Mouse (Mus musculus) gastrocnemius, adult 2 months (tissue): ENCODE data around the gene Rps27. TPM values are rescaled to one million over a fixed set of nuclear protein-coding genes. Genes with fewer than 3 reads are reported as not detected.

Source experiments
- DNase-seq: peaks from one replicate; pipeline ENCODE4 v3.0.0; 2022
- H3K27ac ChIP-seq: fragments of 200-600 bp; 2 replicates; pipeline ENCODE4 v1.8.1; 2022; ENCODE audit warnings: mild to moderate bottlenecking
- H3K4me3 ChIP-seq: fragments of 200-600 bp; 2 replicates; pipeline ENCODE4 v1.8.1; 2022; ENCODE audit warnings: mild to moderate bottlenecking, moderate library complexity
- CTCF ChIP-seq: fragments of 200-600 bp; IDR thresholded peaks from 2 replicates; pipeline ENCODE4 v1.8.1; 2022; ENCODE audit warnings: antibody characterized with exemption, mild to moderate bottlenecking, moderate library complexity
- intact Hi-C: fragments of 180-260 bp; cut with DNase I; formaldehyde crosslinking; loops from one replicate; pipeline ENCODE4 v1.15.1; 2025
- total RNA-seq, 2 experiments: library from RNA; stranded (reverse); gene quantifications; 2 replicates each; pipeline ENCODE4 v1.2.3; 2021

Gene Rps27
- total RNA-seq, 2 experiments from 2014 or later = 1,000 to 1,257 TPM

- intact Hi-C loops = no loop called here
- Histone ChIP-seq H3K27ac (peak overlapping the region; percentile 89), H3K4me3 (peak overlapping the region; percentile 82)
- no peak for TF ChIP-seq CTCF
- DNase-seq = no peak
Measured at GRCm38 (mm10) chr3:90221123-90221522, 7.7 kb upstream of the Rps27 start.

GRCm38 (mm10) chr3:90220531-90220951 is 7.1 kb upstream of the Rps27 start:
- H3K4me3 ChIP-seq = peak overlapping the region; percentile 82
- peak; percentile 89 for DNase-seq
- TF ChIP-seq CTCF = no peak
- H3K27ac ChIP-seq = peak overlapping the region; percentile 89
- intact Hi-C loops = loop anchor here (1.0 kb wide), 1 partner anchor 153 kb away; no protein-coding TSS in a partner anchor

GRCm38 (mm10) chr3:90220088-90220487 is 6.6 kb upstream of the Rps27 start:
- Histone ChIP-seq H3K27ac (peak overlapping the region; percentile 89), H3K4me3 (peak overlapping the region; percentile 82)
- intact Hi-C loops = loop anchor here (1.0 kb wide), 1 partner anchor 153 kb away; no protein-coding TSS in a partner anchor
- peak; percentile 77 for TF ChIP-seq CTCF
- peak; percentile 43 for DNase-seq

GRCm38 (mm10) chr3:90215825-90216380 is 2.5 kb upstream of the Rps27 start:
- no peak overlapping the region for H3K27ac ChIP-seq
- H3K4me3 ChIP-seq = no peak overlapping the region
- no peak for DNase-seq
- peak; percentile 51 for TF ChIP-seq CTCF
- intact Hi-C loops = loop anchor here (10.0 kb wide), 2 partner anchors 49 to 259 kb away; partner anchors contain the start of genes Dennd4b and Ilf2

GRCm38 (mm10) chr3:90213956-90214684 is 669 bp upstream of the Rps27 start:
- no peak for TF ChIP-seq CTCF
- intact Hi-C loops = loop anchor here (10.0 kb wide), 2 partner anchors 51 to 261 kb away; partner anchors contain the start of genes Dennd4b and Ilf2
- H3K27ac ChIP-seq = peak overlapping the region; percentile 98
- DNase-seq = peak; percentile 32
- peak overlapping the region; percentile 98 for H3K4me3 ChIP-seq

GRCm38 (mm10) chr3:90212723-90213122 is 728 bp downstream of the Rps27 start:
- intact Hi-C loops = loop anchor here (10.0 kb wide), 2 partner anchors 52 to 262 kb away; partner anchors contain the start of genes Dennd4b and Ilf2
- DNase-seq = no peak
- H3K27ac ChIP-seq = peak overlapping the region; percentile 98
- TF ChIP-seq CTCF = no peak
- peak overlapping the region; percentile 98 for H3K4me3 ChIP-seq

- intact Hi-C loops = loop anchor here (10.0 kb wide), 2 partner anchors 53 to 263 kb away; partner anchors contain the start of genes Dennd4b and Ilf2
- no peak for TF ChIP-seq CTCF
- H3K27ac ChIP-seq = peak overlapping the region; percentile 9; the same call in 1 of the 2 replicates
- no peak for DNase-seq
- peak overlapping the region; percentile 98 for H3K4me3 ChIP-seq
Measured at GRCm38 (mm10) chr3:90211475-90212398, 1.7 kb downstream of the Rps27 start.

GRCm38 (mm10) chr3:90209908-90210566 is 3.4 kb downstream of the Rps27 start:
- no peak overlapping the region for H3K4me3 ChIP-seq
- no peak overlapping the region for H3K27ac ChIP-seq
- TF ChIP-seq CTCF = no peak
- DNase-seq = no peak
- intact Hi-C loops = loop anchor here (10.0 kb wide), 2 partner anchors 55 to 265 kb away; partner anchors contain the start of genes Dennd4b and Ilf2

GRCm38 (mm10) chr3:90208662-90209061 is 4.8 kb downstream of the Rps27 start:
- H3K4me3 ChIP-seq = no peak overlapping the region
- DNase-seq = no peak
- TF ChIP-seq CTCF = no peak
- no peak overlapping the region for H3K27ac ChIP-seq
- intact Hi-C loops = no loop called here

- H3K4me3 ChIP-seq = no peak overlapping the region
- H3K27ac ChIP-seq = no peak overlapping the region
- DNase-seq = no peak
- intact Hi-C loops = no loop called here
- no peak for TF ChIP-seq CTCF
Measured at GRCm38 (mm10) chr3:90204582-90204981, 8.9 kb downstream of the Rps27 start.

GRCm38 (mm10) chr3:90203619-90204018 is 9.8 kb downstream of the Rps27 start:
- intact Hi-C loops = no loop called here
- DNase-seq = no peak
- TF ChIP-seq CTCF = no peak
- no peak overlapping the region for H3K4me3 ChIP-seq
- no peak overlapping the region for H3K27ac ChIP-seq

- DNase-seq = no peak
- Histone ChIP-seq H3K27ac (no peak overlapping the region), H3K4me3 (no peak overlapping the region)
- TF ChIP-seq CTCF = no peak
- intact Hi-C loops = no loop called here
Measured at GRCm38 (mm10) chr3:90202884-90203283, 10.6 kb downstream of the Rps27 start.
